Mouse (Mus musculus): ENCODE results near the gene Bdnf.

GRCm38 (mm10) chr2:109681071-109681470 is 6.6 kb downstream of the Bdnf start:
- no peak for TF ChIP-seq CTCF (conservative IDR thresholded peaks at IDR 0.05 in 1 of 2, IDR thresholded peaks at IDR 0.05 in 1 of 2; ENCODE audit: low read depth in 2 of 2, low read length in 2 of 2)
- no peak for TF ChIP-seq MYC (IDR thresholded peaks at IDR 0.05; ENCODE audit: low read depth, low read length)
- TF ChIP-seq GABPA (IDR thresholded peaks at IDR 0.05; ENCODE audit: insufficient replicate concordance, low read depth, low read length), result no peak
- no peak for TF ChIP-seq MAX (IDR thresholded peaks at IDR 0.05; ENCODE audit: low read length)
- no peak for TF ChIP-seq ZNF384 (IDR thresholded peaks at IDR 0.05; ENCODE audit: low read depth, low read length)
- no peak for TF ChIP-seq POLR2A (IDR thresholded peaks at IDR 0.05; ENCODE audit: low read depth, low read length)
- no peak for TF ChIP-seq TBP (conservative IDR thresholded peaks at IDR 0.05; ENCODE audit: low read depth, low read length)
- no peak for TF ChIP-seq EP300 (IDR thresholded peaks at IDR 0.05; ENCODE audit: low read length)
- TF ChIP-seq ELF1 (IDR thresholded peaks at IDR 0.05; ENCODE audit: low read depth, low read length), result no peak
- no peak for TF ChIP-seq MAZ (IDR thresholded peaks at IDR 0.05; ENCODE audit: low read depth, low read length)
- TF ChIP-seq USF2 (conservative IDR thresholded peaks at IDR 0.05; ENCODE audit: low read depth, low read length), result no peak
